Mouse (Mus musculus) left cerebral cortex, postnatal 25 days (tissue): ENCODE measurements at regions not wholly inside any gene's neighbourhood (a gene's known extent, or its start where the extent isn't known, plus 50 kb on each side); places are given as distances from the start of the nearest gene placed in this dataset.
"Not testable (repeated sequence)": the region's sequence is repeated elsewhere in the genome, so short reads cannot be mapped to it uniquely, and the experiment has no call there.

ENCODE experiments used
- DNase-seq, 2 experiments: peaks; one replicate each; pipeline ENCODE4 v3.0.0; 2022; ENCODE audit warnings: low spot score in 2 of 2, mixed read lengths in 1 of 2
- intact Hi-C: fragments of 180-260 bp; cut with DNase I; formaldehyde crosslinking; loops from one replicate; pipeline ENCODE4 v1.15.1; 2025

DNA sequence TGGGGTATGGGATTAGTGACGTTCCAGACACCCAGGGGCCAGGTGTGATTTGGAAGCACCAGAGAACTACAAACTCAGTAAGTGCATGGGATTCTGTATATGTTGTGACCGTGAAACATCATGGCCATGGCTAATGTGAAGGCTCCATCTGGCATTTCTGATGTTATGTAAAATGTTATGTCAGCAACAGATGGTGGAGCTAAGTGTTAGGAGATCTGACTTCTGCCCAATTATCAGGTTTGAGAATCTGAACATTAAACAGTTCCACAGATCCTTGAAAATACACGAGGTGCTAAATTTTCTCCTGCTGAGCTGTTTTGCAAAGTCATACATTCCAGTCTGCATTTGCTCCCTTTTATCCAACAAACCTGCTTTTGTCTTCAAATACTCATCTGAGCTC lies 223.6 kb upstream of the Egfl6 start:
- intact Hi-C loops, result loop anchor here (5.0 to 10.0 kb wide), 2 partner anchors 147 to 396 kb away; partner anchors contain the start of gene Tmsb4x
- peak; percentile 23 to 64 for DNase-seq

DNA sequence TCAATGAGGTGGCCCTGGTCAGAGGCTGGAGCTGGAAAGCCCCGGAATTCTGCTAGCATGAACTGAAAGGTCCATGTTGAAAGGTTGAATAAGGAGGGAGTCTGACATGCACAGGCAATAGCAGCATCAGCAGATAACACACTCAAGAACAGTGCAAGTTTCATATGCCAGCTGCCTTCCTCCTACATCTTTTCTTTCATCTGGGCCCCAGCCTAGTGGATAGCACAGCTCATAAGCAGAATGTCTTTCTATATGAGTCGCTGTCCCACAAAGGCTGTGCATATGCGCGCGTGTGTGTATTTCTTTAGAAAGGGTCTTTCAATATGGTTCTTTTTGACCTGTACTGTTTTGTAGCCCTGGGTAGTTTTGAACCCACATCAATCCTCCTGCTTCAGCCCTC lies 222.7 kb upstream of the Egfl6 start:
- intact Hi-C loops, result loop anchor here (5.0 to 10.0 kb wide), 2 partner anchors 146 to 397 kb away; partner anchors contain the start of gene Tmsb4x
- peak in 1 of 2 experiments; percentile 51 for DNase-seq

DNA sequence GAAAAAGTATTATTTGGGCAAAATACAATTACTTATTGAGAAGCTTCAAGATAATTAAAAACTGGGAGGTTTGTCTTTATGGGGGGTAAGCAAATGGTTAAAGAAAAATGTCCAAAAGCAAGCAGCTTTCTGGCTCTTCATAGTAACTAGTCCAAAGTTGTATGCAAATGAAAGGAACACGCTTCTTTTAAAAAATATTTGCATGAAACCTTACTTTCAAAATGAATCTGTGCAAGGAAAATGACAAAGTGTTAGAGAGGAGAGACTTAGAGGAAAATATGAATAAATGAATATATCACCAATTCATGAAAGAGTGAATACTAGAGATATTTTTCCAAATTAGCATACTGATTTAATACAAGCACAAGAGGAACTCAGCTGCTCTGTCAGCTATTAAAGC lies 220.4 kb upstream of the Egfl6 start:
- intact Hi-C loops, result loop anchor here (5.0 to 10.0 kb wide), 2 partner anchors 144 to 399 kb away; partner anchors contain the start of gene Tmsb4x
- no peak for DNase-seq

DNA sequence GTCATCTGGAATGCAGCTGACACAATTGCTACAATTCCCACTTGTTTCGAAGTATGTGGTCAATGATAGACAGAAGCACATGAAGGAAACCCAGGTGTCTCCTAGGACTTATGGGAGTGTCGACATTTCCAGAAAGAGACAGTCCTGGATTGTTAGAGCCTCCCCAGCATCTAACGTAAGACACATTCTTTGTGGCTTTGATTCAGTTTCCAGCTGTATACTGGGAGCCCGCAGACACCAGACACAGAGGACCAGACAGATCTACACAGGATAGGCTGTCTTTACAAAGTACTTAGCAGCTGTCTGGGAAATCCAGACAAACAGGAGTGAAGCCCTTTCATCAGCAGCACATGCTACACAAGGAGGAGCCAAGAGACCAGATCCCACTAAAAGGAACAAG lies 220.0 kb upstream of the Egfl6 start:
- intact Hi-C loops, result loop anchor here (5.0 to 10.0 kb wide), 2 partner anchors 143 to 399 kb away; partner anchors contain the start of gene Tmsb4x
- no peak for DNase-seq

DNA sequence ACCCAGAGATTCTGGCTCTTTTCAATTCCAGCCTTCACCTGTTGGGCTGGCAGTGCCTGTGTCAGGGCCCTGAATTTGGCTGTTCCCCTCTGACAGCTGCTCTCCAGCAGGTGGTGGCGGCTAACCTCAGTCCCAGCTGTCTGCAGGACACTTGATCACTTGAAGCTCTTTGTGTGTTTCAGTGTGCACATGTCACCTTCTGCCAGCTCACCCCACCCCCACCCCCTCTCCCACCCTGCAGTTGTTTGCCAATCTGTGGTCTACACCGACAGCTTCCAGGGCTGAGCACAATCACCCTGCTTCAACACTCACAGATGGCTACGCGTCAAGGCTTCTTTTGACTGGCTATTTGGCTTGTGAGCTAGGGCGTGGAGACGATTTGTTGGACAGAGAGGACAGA lies 217.7 kb upstream of the Egfl6 start:
- peak in 1 of 2 experiments; percentile 11 for DNase-seq
- intact Hi-C loops, result loop anchor here (10.0 kb wide), 1 partner anchor 402 kb away; the partner anchor contains the start of gene Tmsb4x

DNA sequence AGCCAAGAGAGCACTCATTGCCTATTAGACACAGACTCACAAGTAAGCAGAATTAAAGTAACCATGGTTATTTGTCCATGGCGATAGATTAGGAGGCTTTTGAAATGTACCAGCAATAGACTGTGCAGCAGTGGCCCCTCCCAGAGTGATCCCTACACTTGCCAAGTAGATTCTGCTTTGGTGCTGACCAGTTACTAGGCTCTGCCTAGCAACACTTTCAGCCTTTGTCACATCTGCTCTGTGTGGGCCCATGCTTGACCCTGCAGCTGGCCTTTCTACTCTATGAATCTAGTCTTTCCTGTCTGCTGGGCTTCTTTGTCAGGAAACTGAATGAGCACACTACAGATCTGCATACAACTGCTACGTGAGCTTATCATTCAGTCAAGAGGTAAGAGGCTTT lies 215.5 kb upstream of the Egfl6 start:
- no peak for DNase-seq
- intact Hi-C loops, result loop anchor here (10.0 kb wide), 1 partner anchor 404 kb away; the partner anchor contains the start of gene Tmsb4x

DNA sequence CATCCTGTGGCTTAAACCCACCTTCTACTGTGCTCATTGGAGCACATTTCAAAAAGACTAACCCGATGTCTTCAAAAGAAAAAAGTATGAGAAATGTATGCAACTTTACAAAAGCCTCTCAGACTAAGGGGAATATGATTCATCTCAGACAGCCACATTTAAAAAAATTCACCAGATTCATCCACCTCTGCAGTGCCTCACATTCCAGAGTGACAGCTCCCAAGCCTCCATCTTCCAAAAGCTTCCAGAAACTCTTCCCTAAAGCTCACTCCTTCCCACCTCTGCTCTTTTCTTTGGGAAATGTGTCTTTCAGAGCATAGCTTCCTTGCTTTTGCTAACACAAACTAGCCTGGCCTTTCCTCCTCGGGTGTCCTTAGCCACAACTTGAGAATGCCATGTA lies 210.1 kb upstream of the Egfl6 start:
- intact Hi-C loops, result no loop called here

DNA sequence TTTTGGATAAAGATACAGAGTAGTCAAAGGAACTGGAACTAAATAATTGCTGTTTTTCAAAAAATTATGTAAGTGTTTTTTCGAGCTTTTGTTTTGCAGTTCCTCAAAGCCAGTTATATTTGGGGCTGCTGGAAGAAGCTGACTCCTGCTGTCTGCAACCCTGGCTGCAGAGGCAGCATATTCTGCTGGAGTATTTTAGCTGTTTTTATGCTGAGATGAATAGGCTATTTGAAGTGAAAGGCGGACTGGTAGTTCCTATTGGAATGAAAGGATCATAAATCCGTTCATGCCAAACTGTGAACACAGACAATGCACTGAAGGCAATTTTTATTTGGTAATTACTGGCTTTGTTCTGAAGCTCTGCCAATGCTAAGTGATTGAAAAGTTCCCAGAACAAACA lies 203.5 kb upstream of the Egfl6 start:
- intact Hi-C loops, result loop anchor here (5.0 kb wide), 1 partner anchor 117 kb away; no protein-coding TSS in a partner anchor
- peak; percentile 16 to 54 for DNase-seq

More for the DNA sequence above, 210.1 kb upstream of the Egfl6 start:
- peak in 1 of 2 experiments; percentile 60 for DNase-seq

DNA sequence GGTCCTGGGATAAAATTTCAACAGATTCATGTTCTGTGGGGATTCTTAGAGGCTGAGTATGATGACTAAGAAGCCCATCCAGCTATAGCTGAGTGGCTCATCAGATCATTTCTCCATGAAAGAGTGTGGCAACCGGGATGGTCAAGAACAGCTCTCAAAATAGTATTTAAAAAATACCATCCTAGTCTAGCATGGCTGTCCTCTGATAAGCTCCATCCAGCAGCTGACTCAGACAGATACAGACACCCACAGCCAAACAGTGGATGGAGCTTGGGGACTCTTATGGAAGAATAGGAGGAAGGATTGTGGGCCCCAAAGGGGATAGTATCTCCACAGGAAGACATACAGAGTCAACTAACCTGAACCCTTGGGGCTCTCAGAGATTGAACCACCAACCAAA lies 201.6 kb upstream of the Egfl6 start:
- not testable (repeated sequence) for DNase-seq
- intact Hi-C loops, result loop anchor here (5.0 kb wide), 1 partner anchor 115 kb away; no protein-coding TSS in a partner anchor

DNA sequence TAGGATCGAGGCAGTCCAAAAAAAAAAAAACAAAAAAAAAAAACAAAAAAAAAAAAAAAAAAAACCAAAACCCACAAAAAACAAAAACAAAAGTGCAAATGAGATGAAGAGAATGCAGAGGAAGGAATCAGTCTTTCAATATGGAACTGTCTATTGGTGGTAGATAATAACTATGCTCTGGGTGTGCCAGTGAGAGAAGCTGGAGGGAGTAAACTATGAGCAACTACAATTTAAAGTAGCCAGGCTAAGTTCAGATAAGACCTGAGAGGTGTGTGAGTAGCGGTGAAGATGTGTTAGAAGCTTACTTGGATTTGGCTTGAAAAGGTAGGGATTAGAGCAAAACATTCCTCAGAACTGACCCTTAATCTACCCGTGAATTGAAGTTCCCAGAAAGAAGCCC lies 200.1 kb upstream of the Egfl6 start:
- DNase-seq, result no peak
- intact Hi-C loops, result loop anchor here (5.0 kb wide), 1 partner anchor 113 kb away; no protein-coding TSS in a partner anchor

DNA sequence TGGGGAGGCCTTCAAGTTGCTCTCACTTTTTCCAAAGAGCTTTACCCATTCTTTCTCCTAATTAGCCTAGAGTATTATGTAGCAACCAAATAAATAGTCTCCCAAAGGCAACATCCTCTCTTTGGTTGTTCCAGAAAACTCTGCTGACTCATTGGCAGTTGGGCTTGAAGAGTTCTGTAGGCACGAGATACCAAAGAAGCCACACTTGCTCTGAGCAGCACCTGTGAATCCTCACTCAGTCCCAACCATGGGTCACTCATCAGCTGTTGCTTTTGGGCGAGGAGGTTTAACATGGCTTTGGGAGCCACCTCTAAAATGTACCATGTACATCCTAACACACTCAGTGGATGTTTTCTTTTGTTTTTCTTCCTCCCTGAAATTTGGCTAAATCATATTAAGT lies 197.9 kb upstream of the Egfl6 start:
- intact Hi-C loops, result no loop called here
- DNase-seq, result no peak

DNA sequence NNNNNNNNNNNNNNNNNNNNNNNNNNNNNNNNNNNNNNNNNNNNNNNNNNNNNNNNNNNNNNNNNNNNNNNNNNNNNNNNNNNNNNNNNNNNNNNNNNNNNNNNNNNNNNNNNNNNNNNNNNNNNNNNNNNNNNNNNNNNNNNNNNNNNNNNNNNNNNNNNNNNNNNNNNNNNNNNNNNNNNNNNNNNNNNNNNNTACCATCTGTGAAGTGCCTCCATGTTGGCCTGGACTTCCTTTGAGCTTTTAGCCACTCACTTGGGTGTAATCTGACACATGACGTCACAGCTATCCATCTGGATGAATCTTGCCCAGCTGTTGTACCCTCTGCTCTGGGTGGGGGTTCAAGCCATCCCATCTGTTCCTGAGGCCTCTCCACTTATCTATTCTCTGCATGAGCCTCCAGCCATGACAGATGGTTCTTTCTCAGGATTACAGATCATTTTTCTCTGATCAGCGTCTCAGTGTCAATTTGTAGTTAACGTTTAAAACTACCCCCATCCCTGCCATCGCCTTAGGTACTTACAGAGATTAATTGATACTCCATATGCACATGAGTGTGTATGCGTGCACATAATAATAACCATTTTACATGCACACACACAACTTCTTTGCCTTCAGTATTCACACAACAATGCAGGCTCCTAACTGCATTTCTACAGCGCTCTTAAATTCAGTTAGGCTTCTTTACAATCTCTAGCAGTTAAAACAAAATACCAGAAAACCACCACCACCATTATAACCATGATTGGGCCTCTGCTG lies 194.0 kb upstream of the Egfl6 start:
- DNase-seq, result no peak
- intact Hi-C loops, result no loop called here

DNA sequence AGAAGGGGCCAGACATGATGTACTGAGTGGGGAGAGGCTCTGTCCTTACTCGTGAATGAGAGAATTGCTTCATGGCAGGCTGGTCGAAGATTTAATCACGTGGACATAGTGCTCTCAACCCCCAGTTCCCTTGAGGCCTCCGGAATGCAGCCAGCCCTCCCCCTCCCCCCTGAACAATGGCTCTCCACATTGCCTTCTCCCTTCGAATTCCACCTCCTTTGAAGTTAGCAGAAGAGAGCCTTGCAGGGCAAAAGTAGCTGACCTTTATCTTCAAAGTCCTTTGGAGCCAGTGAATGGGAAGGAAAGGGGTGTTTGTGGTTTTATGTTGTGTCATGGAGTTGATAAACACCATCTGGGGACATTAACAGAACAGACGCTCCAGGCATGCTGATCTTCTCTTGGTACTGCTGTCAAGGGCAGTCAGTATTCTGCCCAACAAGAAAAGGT lies 187.9 kb upstream of the Egfl6 start:
- no peak for DNase-seq
- intact Hi-C loops, result no loop called here

DNA sequence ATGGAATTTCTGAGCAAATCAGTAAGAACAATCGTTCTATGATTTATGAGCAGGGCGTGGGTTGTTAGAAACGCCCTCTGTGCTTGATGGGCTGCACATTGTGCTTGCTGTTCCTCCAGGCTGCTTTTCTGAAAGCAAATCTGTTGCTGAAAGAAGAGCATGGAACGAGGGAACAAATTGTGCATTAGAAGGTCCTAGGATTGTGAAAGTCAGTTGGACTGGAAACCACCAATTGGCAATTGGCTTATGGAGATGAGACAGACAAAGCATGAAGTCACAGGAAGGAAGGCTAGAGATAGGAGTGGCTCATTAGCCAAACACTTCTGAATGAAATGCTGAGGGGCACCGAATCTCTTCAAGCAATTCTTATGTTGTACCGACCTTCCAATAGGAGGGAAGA lies 181.5 kb upstream of the Egfl6 start:
- intact Hi-C loops, result no loop called here
- DNase-seq, result no peak

DNA sequence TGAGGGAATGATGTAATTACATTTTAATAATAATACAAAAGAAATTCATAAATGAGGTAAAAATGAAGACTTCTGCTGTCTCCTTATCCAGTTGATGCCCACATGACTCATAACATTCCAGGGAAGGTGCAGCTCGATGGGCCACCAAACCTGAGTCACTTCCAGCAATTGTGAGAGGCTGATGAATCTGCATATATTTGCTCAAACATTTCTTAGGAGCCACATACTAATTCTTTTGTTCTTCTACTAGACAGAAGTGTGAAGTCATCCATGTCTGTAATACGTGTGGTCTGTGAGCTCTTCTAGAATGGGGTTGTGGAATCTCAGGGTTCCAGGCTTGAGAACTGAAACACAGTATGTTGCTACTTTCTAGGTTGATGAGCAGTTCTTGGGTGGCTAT lies 180.1 kb upstream of the Egfl6 start:
- intact Hi-C loops, result no loop called here
- DNase-seq, result no peak

DNA sequence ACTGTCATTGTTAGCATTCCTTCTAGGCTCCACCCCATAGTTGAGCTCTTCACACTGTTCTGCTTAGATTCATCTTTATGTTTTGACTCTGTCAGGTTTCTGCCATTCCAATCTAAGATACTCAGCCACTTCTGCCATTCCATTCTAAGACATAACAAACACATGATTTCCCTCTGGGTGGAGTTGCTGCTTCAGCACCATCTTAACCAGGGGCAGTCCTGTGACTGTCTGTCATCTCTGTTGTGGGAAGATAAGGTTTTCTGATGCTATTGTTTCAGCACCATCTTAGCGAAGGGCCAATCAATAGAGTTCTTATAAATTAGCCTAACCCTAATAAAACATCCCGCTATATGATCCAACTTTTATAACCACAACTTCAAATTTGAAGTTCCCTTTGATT lies 176.6 kb upstream of the Egfl6 start:
- no peak for DNase-seq
- intact Hi-C loops, result no loop called here

DNA sequence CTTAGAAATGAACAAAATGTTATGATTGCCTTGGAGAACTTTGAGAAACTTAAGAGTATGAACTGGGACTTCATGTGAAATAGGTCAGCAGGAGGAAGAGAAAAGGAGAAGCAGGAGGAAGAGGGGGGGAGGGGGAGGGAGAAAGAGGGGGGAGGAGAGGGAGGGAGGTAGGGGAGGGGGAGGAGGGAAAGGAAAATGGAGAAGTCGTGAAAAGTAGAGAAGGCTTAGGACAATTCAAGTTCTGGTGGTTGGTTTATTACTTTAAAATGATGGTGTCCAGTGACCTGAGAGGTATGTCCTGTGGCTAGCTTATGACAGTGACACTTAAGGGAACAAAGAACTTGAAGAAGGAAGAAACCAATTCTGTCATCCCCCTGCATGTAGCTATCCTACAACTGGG lies 171.6 kb upstream of the Egfl6 start:
- no peak for DNase-seq
- intact Hi-C loops, result no loop called here

DNA sequence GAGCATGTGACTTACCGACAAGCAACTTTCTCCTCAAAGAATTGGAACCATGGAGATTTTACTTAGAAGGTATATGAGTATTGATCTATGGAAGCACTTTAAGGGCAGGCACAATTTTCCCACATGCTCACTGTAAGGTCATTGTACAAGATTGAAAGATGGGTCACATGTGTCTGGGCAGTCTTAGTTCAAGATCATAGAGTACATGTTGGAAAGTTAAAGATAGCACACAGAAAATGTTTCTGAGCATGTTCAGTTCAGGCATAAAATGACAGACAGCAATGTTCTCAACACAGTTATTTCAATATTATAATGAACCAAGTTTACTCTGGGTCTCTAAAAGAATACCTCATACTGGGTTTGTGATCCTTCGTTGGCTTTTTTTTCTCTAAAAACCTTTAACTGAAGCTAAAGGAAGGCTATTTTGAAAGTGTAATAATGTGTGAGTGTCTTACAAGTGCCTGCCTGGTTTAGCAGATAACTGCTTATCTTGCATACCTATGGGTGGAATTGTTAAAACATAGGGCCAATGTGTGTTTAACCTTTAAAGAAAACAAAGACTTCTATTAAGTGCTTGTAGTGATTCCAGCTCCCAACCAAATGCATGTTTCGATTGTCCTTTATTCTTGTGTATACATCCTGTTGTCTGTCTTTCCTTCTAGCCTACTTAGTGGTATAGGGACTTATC lies 169.6 kb upstream of the Egfl6 start:
- intact Hi-C loops, result no loop called here
- no peak for DNase-seq

DNA sequence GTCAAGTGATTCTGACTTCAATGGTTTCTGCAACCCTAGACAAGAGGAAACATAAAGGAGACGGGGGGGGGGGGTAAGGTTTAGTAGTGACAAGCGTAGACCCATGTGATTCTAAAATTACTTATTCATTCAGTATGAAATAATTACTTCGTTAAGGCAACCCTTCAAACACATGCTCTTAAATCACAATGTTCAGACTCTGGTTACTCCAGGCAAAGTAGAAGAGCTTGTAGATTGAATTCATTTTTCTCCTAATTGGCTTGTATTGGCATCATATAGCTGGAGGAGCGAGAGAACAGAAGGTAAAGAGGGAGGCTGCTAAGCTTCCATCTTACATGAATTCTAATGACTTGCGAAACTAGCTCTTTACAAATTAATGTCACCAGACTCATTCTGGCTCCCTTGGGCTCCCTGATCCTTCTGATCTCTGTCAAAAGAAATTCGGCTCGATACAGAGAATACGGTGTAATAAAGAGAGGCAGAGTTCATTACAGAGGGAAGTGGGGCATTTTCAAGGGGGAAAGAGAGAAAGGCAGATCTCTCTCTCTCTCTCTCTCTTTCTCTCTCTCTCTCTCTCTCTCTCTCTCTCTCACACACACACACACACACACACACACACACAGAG lies 163.6 kb upstream of the Egfl6 start:
- intact Hi-C loops, result no loop called here
- peak in 1 of 2 experiments; percentile 8 for DNase-seq

DNA sequence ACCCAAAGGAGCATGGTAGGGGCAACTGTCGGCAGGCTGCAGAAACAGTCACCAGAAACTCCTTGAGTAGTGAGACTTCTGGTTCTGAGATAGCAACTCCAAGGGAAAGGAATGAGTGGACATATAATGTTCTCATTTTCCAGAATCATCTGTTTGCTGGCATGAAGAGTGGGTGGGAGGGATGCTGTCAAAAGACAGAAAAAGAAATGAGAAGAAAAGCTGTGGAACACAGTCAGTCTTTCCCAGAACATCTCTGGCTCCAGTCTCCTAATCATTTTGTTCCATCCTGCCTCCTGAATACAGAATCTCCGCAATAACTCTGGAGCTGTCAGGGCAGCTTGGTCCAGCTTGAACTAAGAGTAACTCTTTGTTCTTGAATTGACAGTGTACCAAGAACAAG lies 145.8 kb upstream of the Egfl6 start:
- DNase-seq, result peak; percentile 17 to 65
- intact Hi-C loops, result no loop called here
